Mouse (Mus musculus) spleen, adult 2 months (tissue): Measurements from ENCODE around the gene Il1r2. TPM values are rescaled to one million over a fixed set of nuclear protein-coding genes. Genes with fewer than 3 reads are reported as not detected.

Experiments
- DNase-seq, 2 experiments: peaks; one replicate each; pipeline versions ENCODE4 v3.0.0 to v3.0.0-alpha.2; 2012 to 2021; ENCODE audit warnings: low spot score in 2 of 2, low read depth in 1 of 2
- H3K27ac ChIP-seq: fragments of 200-500 bp; 2 replicates; pipeline ENCODE4 v1.5.1; 2012; ENCODE audit warnings: low read length, inconsistent platforms; ENCODE audit not compliant: insufficient read depth
- H3K27me3 ChIP-seq: fragments of 200-500 bp; 2 replicates; pipeline ENCODE4 v1.6.1; 2012; ENCODE audit warnings: mild to moderate bottlenecking, moderate library complexity, low read length, inconsistent platforms; ENCODE audit not compliant: control insufficient read depth, insufficient read depth
- H3K36me3 ChIP-seq: fragments of 200-500 bp; 2 replicates; pipeline ENCODE4 v1.6.1; 2012; ENCODE audit warnings: mild to moderate bottlenecking, low read length, inconsistent platforms; ENCODE audit not compliant: control insufficient read depth, insufficient read depth
- H3K4me1 ChIP-seq: fragments of 200-500 bp; 2 replicates; pipeline ENCODE4 v1.6.1; 2011; ENCODE audit warnings: inconsistent platforms; ENCODE audit not compliant: control insufficient read depth, insufficient read depth, insufficient read length
- H3K4me3 ChIP-seq: fragments of 200-500 bp; 2 replicates; pipeline ENCODE4 v1.5.1; 2011; ENCODE audit warnings: mild to moderate bottlenecking, inconsistent platforms; ENCODE audit not compliant: insufficient read depth, insufficient read length; ENCODE audit errors: extremely low read depth
- CTCF ChIP-seq: fragments of 200-500 bp; IDR thresholded peaks from 2 replicates; pipeline ENCODE4 v1.5.1; 2011; ENCODE audit warnings: mild to moderate bottlenecking, inconsistent platforms; ENCODE audit not compliant: insufficient read depth, insufficient read length, insufficient replicate concordance; ENCODE audit errors: extremely low read depth
- POLR2A ChIP-seq: fragments of 200-500 bp; IDR thresholded peaks from 2 replicates; pipeline ENCODE4 v1.6.1; 2011; ENCODE audit warnings: low read depth, low read length, inconsistent platforms
- WGBS: fragments of 180-500 bp; shearing (Covaris S2); methylation state at CpG from one replicate; pipeline ENCODE4 v1.1.7; 2018; 5-methylcytosine and 5-hydroxymethylcytosine counted together
- polyA plus RNA-seq: library from polyadenylated mRNA; depleted of rRNA; stranded (reverse); fragments of >200 nt; gene quantifications from 2 replicates; pipeline ENCODE4 v1.2.3, GENCODE M21; 2012

The Il1r2 gene
- polyA plus RNA-seq, 1 experiment, result 1.2 TPM

GRCm38 (mm10) chr1:40084386-40084785, 10.5 kb downstream of the Il1r2 start:
- peaks cover 1% of the 10 kb centered on the region; the same call in 1 of the 2 replicates for H3K4me1 ChIP-seq
- WGBS, result 11% methylated on average over 3 of the region's 3 CpGs
- H3K36me3 ChIP-seq, result no peaks in the 10 kb centered on the region
- no peaks in the 10 kb centered on the region for H3K27me3 ChIP-seq
- TF ChIP-seq POLR2A, result no peak
- TF ChIP-seq CTCF, result no peak
- DNase-seq, result peak in 1 of 2 experiments; percentile 65
- H3K27ac ChIP-seq, result no peak overlapping the region
- no peak overlapping the region for H3K4me3 ChIP-seq

GRCm38 (mm10) chr1:40085403-40086182, 11.7 kb downstream of the Il1r2 start:
- peak; percentile 30 to 32 for DNase-seq
- TF ChIP-seq POLR2A, result no peak
- no peak for TF ChIP-seq CTCF
- Histone ChIP-seq H3K27ac (no peak overlapping the region), H3K4me1 (no peaks in the 10 kb centered on the region; the same call in 1 of the 2 replicates), H3K4me3 (peak overlapping the region; percentile 52), H3K36me3 (no peaks in the 10 kb centered on the region), H3K27me3 (no peaks in the 10 kb centered on the region)
- WGBS, result 7% methylated on average over 25 of the region's 25 CpGs

- no peak overlapping the region for H3K27ac ChIP-seq
- no peaks in the 10 kb centered on the region for H3K36me3 ChIP-seq
- no peaks in the 10 kb centered on the region; the same call in 1 of the 2 replicates for H3K4me1 ChIP-seq
- no peak overlapping the region for H3K4me3 ChIP-seq
- H3K27me3 ChIP-seq, result no peaks in the 10 kb centered on the region
- DNase-seq, result no peak
- TF ChIP-seq CTCF (no peak), POLR2A (no peak)
- WGBS, result 83% methylated on average over 9 of the region's 9 CpGs
These were observed 17.3 kb downstream of the Il1r2 start for GRCm38 (mm10) chr1:40091160-40091559.

GRCm38 (mm10) chr1:40092541-40092940, 18.7 kb downstream of the Il1r2 start:
- no peak for DNase-seq
- H3K36me3 ChIP-seq, result no peaks in the 10 kb centered on the region
- no peaks in the 10 kb centered on the region for H3K27me3 ChIP-seq
- no peaks in the 10 kb centered on the region; the same call in 1 of the 2 replicates for H3K4me1 ChIP-seq
- WGBS, result 88% methylated on average over 6 of the region's 6 CpGs
- H3K4me3 ChIP-seq, result no peak overlapping the region
- no peak overlapping the region for H3K27ac ChIP-seq
- TF ChIP-seq CTCF (no peak), POLR2A (no peak)

- no peak for TF ChIP-seq POLR2A
- TF ChIP-seq CTCF, result no peak
- WGBS, result 68% methylated on average over 3 of the region's 3 CpGs
- Histone ChIP-seq H3K27ac (no peak overlapping the region), H3K4me3 (no peak overlapping the region), H3K36me3 (no peaks in the 10 kb centered on the region), H3K27me3 (no peaks in the 10 kb centered on the region), H3K4me1 (no peaks in the 10 kb centered on the region; the same call in 1 of the 2 replicates)
- DNase-seq, result no peak
These were observed 20.9 kb downstream of the Il1r2 start for GRCm38 (mm10) chr1:40094601-40095304.

GRCm38 (mm10) chr1:40095585-40095984, 21.7 kb downstream of the Il1r2 start:
- H3K27ac ChIP-seq, result no peak overlapping the region
- TF ChIP-seq POLR2A, result no peak
- TF ChIP-seq CTCF, result peak; percentile 11; the same call in 1 of the 2 replicates
- no peaks in the 10 kb centered on the region for H3K36me3 ChIP-seq
- DNase-seq, result no peak
- H3K4me1 ChIP-seq, result no peaks in the 10 kb centered on the region
- H3K27me3 ChIP-seq, result no peaks in the 10 kb centered on the region
- H3K4me3 ChIP-seq, result no peak overlapping the region
- 55% methylated on average over 1 of the region's 1 CpGs for WGBS

- H3K27me3 ChIP-seq, result no peaks in the 10 kb centered on the region
- no peaks in the 10 kb centered on the region for H3K36me3 ChIP-seq
- H3K4me3 ChIP-seq, result no peak overlapping the region
- DNase-seq, result no peak
- no peak overlapping the region for H3K27ac ChIP-seq
- WGBS, result 81% methylated on average over 4 of the region's 4 CpGs
- TF ChIP-seq CTCF (no peak), POLR2A (no peak)
- no peaks in the 10 kb centered on the region for H3K4me1 ChIP-seq
These were observed 32.4 kb downstream of the Il1r2 start for GRCm38 (mm10) chr1:40106306-40106705.
